Mouse (Mus musculus) embryo, embryonic 11 days (tissue): ENCODE data around the gene Syne1.
A peak's percentile ranks its signal among the peaks of the same experiment; 100 is the strongest.

Experiments used
- DNase-seq: peaks from one replicate; pipeline ENCODE4 v3.0.0-alpha.2; 2015

Syne1 gene

DNA sequence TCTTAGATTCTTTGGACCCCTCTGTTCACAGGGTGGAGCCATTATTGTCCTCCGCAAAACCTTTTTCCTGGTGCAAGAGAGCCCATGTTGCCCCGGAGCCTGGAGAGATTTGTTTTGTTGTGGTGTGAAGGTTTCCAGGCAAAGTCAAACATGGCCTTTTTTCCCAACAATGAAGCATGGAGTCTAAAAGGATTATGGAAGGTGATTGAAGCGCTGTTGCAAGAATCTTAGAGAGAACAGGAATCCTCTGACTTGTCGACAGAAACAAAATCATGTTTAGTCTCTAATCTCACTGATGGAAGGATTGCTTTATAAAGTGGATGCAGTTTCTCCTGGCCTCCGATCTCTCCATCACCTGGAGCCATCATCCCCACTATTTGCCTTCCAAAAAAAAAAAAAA is at the start of gene Syne1:
Gene Syne1 (minus strand): TSS at position 101 of the 400 bp plus-strand sequence.
- DNase-seq = no peak

DNA sequence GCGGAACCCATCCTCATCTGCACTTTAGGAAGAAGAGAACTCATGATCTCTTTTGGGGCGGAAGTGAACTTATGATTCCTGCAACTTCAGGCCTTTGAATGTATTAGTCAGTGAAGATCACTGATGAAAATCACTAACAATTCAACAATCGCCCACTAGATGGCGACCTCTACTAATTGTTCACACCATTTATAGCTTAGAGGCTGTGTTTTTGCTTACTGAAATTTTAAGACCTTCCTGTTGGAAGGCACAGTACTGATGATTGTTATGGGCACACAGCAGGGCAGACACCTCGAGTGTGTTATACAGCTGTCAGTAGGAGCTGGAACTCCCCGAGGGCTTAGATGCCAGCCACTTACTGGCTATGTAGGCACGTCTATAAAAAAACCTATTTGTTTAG is 48.8 kb upstream of the Syne1 start:
- DNase-seq = peak; percentile 78

DNA sequence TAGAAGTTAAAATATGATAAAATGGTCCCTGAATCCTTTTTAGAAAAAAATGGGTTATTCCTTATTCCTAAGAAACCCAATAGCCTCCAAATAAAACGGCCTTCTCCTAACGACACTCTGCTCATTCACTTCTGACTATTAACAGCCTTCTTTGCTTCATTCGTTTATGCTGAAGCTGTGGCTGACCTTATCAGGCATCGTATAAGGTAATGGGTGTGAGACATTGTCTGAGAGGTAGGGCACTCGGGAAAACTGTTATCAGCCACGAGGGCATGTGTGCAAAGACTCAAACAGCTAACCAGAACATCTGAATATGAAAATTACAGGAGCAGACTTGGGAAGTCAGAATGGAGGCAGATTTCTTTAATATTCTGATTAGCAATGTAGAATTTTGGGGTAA is 45.3 kb upstream of the Syne1 start:
- no peak for DNase-seq

DNA sequence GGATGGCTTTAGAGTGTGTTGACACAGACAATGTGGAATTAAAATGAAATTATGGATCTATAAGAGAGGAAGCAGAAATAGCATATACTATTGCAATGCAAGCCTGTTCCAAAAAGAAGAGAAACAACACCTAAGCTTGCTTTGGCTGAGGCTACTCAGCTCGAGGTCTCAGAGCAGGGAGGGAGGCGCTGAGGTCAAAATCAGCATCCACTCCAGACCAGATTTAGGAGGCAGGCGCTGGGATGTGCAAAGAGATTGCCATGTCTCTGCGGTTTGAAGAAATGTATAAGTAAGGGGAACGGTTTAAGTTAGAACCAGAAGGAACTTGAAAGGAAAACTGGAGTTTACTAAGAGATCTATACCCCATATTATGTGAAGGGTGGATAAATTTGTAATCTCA is 43.2 kb upstream of the Syne1 start:
- DNase-seq = no peak

DNA sequence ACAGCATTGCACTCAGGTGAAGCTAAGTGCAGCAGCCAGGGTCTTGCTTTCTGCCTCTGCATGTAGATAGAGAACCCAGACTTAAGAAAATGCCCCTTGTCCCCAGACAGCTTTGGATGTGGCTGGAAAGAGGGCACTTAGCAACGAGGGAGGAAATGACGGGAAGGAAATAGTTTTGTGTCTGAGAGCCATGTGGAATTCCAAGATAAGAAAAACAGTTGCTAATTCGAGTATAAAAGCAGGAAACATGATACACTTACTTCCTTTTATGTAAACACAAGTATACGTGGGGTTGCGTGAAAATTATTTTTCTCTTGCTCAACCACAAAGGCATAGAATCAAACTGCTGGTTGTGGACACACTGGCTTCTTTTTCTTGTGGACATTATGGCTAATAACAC is 42.2 kb upstream of the Syne1 start, which contains the start of gene Myct1:
Gene Myct1 (plus strand): TSS at position 312 of the 400 bp plus-strand sequence.
- no peak for DNase-seq

DNA sequence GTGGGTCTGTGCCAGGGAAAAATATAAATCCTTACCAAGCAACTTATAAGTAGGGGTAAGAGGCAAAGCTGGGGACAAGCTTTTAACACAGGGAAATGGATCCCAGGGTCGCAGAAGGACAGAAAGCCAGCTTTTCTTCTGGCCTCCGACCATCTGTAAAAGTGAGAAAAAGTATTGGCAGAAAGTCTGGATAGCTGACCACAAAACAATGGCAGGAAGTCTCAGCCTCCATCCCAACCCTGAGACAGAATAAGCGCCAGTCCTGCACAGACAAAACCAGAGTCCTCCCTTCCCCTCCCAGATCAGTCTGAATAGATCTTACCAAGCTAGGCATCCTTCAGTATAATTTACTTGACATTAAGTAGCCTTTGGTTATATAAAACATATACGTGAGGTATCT is 40.7 kb upstream of the Syne1 start:
- no peak for DNase-seq

DNA sequence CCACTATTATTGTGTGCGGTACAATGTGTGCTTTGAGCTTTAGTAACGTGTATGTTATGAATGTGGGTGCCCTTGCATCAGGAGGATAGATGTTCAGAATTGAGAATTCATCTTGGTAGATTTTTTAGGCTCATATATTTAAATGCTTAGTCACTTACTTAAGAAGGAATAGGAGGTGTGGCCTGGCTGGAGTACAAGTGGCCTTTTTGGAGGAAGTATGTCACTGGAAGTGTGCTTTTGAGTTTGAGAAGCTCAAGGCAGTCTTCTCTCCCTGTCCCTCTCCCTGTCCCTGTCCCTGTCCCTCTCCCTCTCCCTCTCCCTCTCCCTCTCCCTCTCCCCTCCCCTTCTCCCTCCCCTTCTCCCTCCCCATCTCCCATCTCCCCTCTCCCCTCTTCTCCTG is 39.8 kb upstream of the Syne1 start:
- DNase-seq = no peak

DNA sequence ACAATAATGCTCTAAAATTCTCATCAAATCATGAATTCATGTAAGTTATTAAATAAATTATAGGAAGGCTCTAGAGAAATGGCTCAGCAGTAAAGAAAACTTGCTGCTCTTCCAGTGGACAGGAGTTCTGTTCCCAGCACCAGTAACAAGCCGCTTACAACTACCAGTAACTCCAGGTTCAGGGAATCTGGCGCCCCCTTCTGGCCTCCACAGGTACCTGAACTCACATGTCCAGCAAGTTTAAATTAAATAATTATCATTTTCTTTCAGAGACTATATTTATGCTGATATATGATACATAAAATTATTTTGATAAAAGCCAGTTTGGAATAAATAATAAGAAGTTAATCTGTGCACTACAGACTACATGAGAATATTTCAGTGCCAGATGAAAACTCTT is 22.0 kb upstream of the Syne1 start:
- DNase-seq = no peak

DNA sequence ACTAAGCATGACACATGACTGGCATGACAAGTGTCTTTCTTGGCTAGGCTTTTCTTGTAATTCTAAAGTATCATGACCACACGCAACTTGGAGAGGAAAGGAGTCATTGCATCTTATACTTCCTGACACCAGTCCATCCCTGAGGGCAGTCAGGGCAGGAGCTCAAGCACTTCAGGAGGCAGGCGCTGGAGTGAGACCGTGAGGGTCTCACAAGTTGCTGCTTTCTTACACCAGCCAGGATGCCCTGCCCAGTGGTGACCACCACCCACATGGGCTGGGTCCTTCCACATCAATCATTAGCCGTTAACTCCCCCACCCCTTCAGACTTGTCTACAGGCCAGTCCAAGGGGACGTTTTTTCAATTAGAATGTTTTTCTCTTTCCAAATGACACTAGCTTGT is 20.1 kb upstream of the Syne1 start:
- no peak for DNase-seq

DNA sequence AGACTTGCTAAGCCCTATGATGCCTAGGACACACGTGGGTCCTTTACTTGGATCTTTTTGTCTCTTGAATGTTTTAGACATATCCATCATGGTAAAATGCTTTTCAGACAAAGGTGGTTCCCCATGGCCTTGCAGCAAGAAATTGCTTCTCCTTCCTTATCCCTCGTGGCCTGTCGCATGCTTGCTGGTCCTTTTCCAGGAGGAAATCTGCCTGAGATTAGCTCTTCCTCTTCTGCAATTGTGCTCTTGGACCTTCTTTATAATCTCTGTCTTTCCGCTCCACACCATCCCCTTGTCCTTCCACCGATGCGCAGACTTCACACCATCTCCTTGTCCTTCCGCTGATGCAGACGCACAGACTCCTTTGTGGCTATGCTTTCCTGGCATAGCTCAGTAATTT is 18.8 kb upstream of the Syne1 start:
- no peak for DNase-seq

DNA sequence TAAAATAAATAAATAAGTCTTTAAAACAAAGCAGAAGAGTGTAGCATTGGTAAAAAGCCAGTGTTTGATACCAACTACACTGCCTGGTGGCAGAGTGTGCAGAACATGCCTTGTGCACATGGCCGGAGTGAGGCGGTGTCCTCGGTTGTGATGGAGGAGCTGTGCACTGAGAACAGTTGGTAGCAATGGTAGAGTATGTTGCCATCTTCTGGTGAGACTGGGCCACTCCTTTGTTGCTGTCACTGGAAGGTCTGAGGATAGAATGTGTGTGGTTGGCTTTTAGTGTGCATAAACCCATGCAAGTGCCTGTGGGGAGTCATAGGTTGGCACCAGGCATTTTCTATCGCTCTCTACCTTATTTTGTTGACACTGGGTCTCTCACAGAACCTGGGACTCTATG is 17.7 kb upstream of the Syne1 start:
- DNase-seq = no peak

DNA sequence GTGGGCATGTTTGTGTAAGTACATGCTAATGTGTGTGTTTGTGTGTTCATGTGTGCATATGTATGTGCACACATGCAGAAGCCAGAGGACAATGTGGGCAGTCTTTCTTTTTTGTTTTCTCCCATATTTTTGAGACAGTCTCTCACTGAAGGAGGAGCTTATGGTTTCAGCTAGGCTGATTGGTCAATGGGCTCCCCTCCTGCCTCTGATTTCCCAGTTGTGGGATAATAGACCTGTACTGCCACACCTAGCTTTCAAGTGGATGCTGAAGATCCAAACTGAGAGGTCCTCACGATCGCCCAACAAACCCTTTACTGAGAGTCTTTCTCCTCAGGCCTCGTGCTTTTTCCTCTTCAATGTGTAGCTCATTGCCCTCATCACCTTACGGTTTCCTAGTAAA is 10.4 kb upstream of the Syne1 start:
- DNase-seq = no peak

DNA sequence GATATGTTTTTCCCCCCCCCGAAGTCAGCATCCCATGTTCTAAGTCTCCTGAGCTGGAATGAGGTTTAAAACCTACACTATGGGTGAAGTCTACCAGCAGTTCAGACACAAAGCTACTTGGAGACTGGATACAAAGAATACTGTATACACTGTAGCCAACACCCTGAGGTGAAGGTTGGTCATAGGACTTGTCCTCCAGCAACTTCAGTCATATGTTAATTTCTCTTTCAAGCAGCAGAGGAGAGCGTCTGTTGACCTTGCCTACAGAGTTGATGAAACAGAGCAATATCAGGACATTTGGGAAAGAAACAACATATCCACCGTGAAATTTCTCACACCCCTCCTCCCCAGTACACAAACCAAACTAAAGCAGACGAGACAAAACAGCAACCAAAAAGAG is 9.2 kb upstream of the Syne1 start:
- no peak for DNase-seq

DNA sequence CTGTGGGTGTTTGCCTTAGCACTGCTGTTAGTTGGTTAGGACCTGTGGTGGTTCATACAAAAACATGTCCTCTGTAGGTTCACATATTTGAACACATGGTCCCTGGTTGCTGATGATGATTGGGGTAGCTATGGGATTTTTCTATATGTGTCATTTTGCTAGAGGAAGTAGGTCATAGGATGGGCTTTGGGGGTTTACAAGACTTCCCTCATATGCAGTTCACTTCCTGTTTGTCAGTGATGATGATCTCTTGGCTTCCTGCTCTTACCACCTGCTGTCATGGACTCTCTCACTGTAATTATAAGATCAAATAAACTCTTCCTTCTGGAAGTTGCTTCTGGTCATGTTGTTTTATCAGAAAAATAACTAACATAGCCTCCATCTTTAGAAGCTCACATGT is 7.5 kb upstream of the Syne1 start:
- no peak for DNase-seq

DNA sequence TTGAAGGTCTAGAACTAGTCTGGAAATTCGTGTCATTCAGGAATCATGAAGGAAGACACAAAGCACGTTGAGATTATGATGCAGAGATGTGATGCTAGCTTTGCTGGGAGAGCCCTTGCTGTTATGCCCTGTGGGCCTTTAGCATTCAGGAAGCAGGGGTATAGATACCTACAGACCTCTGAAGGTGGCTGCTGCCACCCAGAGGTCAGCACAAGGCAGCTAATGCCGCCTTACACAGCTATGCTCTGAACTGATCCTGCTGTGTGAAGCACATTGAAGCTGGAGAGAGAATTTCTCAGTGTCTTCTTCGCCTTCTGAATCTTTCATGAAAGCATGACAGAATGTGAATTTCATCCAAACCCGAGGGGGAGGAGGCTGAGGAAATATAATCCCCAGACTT is 3.7 kb upstream of the Syne1 start:
- DNase-seq = peak; percentile 26

DNA sequence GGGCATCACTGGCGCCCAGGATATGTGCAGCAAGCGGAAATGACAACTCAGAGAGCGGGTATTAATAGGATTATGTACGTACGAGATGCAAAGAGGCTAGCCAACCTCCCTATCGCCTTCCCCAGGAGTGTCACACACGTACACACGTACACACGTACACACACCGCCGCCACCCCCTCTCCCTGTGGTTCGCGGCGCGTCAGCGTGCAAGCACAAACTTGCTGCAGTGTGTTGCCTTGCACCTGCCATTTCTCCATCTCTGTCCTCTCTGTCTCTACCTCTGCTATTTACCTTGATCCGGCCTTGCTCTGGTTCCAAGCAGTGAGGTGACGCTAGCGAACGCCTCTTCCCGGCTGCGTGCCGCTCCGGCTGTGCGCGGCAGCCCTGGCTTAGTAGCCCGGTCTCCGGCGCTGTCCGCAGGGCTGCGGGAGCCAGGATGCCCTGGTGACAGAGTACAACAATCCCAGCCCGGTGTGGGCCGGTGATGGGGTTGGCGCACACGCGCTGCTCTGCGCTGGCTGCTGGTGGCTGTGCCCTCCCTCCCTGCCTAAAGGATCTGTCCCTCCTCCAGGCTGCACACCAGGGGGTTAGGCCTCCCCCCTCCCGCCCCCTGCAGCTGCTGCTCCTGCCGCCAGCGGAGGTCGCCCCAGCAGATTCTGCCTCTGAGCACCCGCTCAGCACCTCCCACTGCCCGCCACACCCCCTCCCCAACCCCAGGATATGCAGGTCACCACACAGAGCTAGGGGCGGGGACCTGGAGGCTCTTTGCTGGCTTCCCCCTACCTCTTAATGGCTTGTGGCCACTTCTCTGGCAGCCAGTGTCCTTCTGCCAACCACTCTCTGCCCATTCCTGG is 887 bp downstream of the Syne1 start:
- peak; percentile 68 for DNase-seq

DNA sequence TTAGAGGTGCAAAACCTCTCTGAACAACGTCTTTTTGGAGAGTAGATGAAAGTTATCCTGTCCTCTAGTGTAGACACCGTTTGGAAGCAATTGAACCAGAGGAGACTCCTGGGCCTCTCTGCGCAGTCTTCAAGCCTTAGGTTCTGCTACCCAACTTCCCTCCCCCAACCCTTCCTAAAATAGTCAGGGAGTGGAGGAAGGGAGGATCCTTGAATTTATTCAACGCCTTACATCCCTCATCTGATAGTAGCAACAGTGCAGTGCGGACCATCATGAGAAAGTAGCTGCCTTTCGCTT is 1.5 kb downstream of the Syne1 start:
- no peak for DNase-seq

DNA sequence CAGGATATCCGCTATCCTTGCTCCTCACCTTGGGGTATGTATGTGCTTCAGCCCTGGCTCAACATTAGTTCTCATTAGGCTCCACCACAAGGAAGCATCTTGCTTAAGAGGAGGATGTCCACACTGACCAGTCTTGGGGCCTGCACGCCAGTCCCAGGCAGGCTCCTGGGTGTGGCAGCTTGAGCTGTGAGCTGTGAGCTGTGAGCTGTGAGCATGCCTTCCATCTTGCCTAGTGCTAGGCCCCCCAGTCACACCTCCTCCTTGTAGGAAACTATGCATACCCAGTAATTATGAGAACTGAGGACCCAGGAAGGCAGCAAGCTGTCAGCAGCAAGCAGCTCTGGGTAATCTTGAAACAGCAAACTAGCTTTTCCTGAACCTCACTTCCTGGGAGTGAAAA is 2.6 kb downstream of the Syne1 start:
- no peak for DNase-seq

DNA sequence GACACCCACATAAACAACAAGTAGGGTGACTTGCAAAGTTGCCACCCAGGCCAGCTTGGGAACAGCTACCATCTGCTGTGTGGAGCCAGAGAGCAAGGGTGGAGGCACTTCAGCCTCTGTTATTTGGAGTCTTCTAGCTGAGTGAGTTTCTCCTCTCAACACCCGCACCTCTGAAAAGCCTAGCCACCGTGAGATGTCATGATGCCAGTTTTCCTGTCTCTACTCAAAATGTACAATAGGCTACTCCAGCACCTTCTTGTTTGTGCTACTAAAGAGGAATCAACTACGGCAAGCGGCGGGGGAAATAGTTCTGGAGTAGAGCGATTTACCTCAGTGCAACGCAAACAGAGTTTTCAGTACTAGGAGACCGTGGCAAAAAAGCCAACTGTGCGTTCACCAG is 3.5 kb downstream of the Syne1 start:
- DNase-seq = no peak

DNA sequence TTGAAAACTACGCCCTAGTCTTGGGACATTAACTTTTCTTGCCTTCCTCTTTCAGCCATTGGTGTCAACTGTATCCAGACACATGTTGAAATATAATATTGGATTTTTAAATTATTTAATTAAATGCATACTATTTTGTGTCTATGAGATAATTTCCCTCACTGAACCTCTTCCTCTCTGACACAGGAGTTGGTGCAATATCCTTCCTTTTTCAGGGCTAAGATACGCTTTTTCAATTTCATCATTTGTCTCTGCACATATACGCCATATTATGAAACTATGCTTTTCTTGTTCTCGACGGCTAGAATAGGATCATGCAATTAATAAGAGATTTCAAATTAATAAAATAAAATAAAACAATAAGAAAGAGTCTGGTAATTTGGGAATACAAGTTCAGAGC is 4.9 kb downstream of the Syne1 start:
- no peak for DNase-seq

DNA sequence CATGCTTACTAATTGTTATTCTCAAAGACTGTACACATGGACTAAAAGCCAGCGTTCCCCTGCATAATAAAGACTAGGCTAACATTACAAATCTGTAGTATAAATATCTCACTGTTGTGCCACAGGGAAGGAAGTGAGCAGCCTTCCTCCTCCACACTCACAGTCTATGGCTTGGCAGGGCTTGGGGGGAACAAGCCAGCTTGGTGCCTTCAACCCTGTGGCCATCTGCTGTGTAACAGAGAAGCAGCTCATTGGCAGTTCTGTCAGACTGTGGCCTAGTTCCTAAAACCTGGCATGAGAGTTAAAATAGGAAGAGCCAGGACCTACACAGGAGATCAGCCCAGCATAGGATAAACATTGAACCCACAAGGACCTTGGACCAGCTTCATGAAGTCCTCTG is 23.0 kb downstream of the Syne1 start:
- DNase-seq = no peak

DNA sequence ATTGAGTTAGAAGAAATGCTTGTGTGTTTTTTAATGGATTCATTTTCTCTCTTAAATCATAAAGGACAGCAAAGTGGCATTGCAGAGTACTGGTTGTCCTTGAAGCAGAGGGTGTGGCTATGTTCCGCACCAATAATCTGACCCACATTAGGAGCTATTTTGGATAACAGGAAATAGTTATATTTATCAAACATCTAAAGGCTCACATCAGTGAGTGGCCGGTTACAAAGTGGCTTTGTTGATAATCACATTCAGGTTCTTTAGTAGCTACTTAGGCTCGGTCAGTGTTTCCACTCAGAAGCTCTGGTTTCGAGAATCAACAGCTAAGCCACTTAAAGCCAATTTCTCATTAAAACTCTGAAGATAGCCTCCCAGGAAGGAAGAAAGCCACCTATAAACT is 23.6 kb downstream of the Syne1 start:
- no peak for DNase-seq

DNA sequence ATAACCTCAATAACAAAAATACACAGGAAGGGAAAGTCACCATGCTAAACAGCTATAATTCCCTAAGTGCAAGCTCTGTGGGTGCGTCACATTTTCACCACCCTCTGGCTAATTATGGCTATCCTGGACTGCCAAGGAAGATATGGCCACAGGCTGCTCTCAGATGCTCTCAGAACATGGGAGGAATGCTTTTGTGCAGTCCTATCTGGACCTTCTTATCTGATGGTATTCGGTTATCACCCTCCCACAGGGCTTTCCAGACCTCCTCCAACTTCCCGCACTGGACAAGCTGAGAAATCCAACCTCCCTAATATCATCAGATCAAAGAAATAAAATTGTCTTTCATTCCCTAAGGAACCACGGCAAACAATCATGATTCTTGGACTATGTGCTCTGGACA is 28.4 kb downstream of the Syne1 start:
- DNase-seq = no peak

DNA sequence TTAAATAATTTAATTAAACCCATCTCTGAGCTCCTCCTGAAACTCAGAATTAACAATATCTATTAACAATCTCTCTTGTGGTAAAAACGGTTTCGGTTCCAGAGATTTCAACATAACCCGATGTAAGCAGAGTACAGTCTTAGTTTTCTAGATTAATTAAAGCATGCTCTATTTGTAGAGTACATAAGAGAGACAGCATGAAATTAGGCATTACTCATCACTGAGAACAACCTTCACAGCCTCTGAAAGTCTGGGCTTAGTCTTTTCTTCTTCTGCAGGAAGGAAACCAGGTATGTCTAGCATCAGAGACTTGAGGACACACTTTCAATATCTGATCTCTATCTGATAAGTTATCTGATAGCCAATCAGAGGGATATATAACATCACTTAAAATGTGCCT is 29.0 kb downstream of the Syne1 start:
- DNase-seq = no peak

DNA sequence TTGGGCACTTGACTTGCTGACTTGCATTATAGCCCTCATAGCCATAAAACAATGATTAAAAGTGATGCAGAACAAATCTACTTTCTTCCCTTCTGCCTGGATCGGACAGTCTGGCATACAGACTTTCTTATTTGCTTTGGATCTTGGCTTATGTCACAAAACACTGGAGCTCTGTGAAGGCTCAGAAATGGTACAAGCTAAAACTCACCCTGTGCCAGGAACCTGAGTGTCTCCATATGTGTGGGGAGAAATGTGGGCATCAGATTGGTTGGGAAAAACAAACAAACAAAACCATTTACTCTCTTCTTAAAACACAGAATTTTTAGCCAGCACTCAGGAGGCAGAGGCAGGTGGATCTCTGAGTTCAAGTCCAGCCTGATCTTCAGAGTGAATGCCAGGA is 30.6 kb downstream of the Syne1 start:
- no peak for DNase-seq

DNA sequence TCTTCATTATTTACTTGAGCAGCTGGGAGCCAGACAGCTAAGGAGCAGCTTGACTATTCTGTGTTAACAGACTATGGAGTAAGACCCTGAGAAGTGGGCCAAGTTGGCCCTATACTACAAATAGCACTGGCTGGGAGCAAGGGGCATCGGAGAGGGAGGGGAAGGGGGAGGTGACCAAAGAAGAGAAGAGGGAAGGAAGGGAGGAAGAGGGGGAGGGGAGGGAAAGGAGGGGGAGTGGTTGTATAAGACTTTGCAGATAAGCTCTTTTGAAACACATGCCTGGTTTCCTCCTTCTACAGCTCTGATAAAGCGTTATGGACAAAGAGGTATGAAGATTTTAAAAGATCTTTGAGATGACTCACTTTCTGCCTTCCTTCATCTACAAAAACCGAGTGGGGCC is 36.0 kb downstream of the Syne1 start:
- DNase-seq = no peak
